Mouse (Mus musculus) retina, embryonic 14.5 days (tissue): ENCODE measurements at regions not wholly inside any gene's neighbourhood (a gene's known extent, or its start where the extent isn't known, plus 50 kb on each side); places are given as distances from the start of the nearest gene placed in this dataset.

Source experiments
- DNase-seq: peaks from one replicate; pipeline ENCODE4 v3.0.0-alpha.2; 2015; ENCODE audit warnings: low spot score

DNA sequence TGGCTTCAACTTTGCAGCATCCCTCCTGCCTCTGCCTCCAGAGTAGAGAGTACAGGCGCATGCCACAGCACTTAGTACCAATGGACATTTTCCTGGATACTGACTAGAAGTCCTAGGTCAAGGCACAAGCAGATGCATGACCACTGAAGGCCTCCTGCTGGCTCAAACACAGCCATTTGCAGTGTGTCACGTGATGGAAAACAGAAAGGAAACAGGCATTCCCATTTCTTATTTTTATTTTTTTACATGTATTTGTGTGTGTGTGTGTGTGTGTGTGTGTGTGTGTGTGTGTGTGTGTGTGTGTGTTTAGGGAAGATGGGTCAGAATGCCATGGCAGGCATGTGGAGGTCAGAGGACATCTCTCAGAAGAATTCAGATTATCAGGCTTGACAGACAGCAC, 65.6 kb downstream of the Thap12 start:
- no peak for DNase-seq

GRCm38 (mm10) chr7:98769111-98769734, 65.7 kb upstream of the Wnt11 start:
- DNase-seq = no peak

DNA sequence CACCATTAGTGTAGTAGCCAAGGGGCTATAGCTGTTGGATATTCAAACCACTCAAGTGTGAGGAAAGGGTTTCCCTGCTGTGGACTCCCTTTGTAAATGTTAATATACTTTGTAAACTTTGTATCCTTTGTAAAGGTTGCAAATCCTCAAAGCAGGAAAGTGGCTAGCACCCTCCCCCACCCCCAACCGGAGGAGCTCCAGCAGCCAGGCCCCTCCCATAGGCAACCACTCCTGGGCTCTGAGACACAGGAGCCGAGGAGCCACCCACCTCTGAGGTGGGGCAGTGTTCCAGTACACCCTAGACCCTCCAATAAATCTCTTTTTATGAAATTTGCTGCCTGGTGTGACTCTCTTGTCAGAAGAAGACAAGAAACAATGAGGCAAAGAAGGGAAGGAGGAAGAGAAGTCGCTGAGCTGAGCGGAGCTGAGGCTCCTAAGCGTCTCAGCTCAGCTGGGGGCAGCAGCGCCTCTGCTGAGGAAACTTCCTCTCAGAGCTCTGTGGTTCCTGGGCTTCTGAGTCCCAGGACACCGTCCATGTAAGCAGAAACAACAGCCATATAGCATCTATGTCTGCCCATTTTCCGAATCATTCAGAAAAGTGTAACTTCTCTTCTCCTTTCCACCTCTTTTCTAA, 64.5 kb upstream of the Wnt11 start:
- DNase-seq = peak; percentile 18

- no peak for DNase-seq
Measured at GRCm38 (mm10) chr7:98771134-98771775, 63.7 kb upstream of the Wnt11 start.

DNA sequence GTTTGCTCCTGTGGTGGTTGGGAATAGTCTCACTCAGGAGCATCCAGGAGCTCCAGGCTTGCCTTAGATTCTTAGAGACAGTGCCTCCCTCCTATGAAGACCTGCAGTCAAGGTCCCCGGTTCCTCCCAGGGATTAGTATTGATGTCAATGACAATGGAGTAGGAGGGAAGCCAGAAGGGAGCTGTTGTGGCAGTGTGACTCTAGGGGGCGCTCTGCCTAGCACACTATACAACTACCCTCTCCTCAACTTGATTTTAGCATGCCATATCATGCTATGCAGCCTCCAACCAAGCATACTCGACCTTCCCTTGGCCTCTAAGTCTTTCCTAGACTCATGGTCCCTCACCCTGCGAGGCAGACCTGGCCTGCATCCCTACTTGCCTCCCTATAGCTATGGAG, 60.3 kb upstream of the Wnt11 start:
- no peak for DNase-seq

DNA sequence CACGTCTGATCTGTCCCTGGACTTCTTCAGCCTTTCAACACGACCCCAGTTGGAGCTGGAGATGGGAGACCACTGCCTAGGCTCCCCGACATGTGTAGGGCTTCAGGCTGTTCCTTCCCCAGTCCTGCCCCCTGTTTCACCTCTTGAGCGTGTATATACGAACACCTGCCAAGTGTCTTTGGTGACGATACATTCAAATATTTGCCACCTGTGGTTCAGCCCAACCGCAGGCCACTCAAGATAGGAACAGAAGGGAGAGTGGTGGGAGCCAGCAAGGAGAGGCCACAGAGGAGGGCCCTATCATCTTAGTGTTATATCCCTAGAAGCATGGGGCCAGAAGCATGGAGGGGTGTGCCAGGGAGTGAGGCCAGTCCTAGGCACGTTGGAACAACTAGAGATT, 59.9 kb upstream of the Wnt11 start:
- no peak for DNase-seq

- DNase-seq = no peak
Measured at GRCm38 (mm10) chr7:98777304-98777849, 57.5 kb upstream of the Wnt11 start.

DNA sequence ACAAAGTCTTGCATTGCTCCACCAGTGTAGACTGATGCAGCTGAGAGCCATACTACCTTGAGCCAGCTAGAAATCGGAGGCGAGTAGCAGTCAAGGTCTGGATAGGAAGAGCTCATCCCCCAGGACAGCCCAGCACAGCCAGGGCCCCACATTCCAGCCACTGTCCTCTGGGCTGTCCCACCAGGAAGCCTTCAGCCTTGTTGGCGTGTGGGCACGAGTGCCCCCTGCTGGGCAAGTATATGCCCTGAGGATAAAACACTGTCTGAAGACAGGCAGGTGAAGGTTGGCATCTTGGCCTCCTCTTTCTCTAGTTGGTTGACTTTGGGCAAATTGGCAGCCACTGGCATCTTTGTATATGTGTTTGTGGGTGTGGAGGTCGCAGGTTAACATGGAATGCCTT, 56.0 kb upstream of the Wnt11 start:
- peak; percentile 78 for DNase-seq

DNA sequence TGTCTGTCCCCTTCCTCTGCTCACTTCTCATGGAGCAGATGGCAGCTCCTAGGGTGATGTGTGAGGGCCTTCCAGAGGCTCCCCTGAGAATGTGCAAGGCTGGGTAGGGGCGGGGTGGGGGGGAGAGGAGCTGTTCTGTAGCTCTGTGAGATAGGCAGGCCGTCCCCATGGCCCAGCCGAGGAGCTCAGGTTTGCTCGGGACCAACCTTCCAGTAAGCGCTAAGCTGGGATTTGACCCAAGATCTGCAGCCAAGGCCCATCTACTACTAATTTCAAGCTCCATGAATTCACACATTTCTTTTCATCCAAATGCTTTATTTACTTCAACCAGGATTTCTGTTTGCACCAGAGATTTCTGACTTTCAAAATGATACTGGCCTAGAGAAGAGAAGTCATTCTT, 51.4 kb upstream of the Wnt11 start:
- no peak for DNase-seq

DNA sequence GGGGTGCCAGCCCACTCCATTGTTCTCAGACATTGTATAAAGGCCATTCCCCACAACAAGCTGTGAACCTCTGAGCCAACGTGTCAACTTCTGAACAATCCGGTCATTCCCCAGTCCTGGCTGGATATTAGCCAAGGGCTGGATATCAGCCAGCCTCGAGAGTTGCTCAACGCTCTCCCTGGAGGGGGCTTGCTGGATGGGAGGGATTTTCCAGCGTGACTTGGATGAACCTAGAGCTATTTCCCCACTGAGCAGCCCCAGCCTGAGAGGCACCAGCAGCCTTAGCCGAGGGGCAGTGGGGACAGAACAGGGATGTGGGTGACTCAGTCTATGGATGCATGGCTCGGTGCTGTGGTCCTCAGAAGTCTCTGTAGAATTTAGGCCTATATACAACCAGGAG, 51.0 kb upstream of the Wnt11 start:
- peak; percentile 33 for DNase-seq

- no peak for DNase-seq
Measured at GRCm38 (mm10) chr7:98784369-98784931, 50.5 kb upstream of the Wnt11 start.
